Mouse (Mus musculus) heart, adult 2 months (tissue): Measurements from ENCODE around the gene Atcay.

ENCODE experiments used
- CTCF ChIP-seq: fragments of 200-600 bp; IDR thresholded peaks from 2 replicates; pipeline ENCODE4 v1.8.1; 2022; ENCODE audit warnings: antibody characterized with exemption, mild to moderate bottlenecking, moderate library complexity
- EP300 ChIP-seq: fragments of 200-500 bp; IDR thresholded peaks from 2 replicates; pipeline ENCODE4 v1.6.1; 2011; ENCODE audit warnings: low read depth, low read length, control low read depth; ENCODE audit not compliant: insufficient read depth
- POLR2A ChIP-seq: fragments of 200-500 bp; IDR thresholded peaks from 2 replicates; pipeline ENCODE4 v1.6.1; 2011; ENCODE audit warnings: mild to moderate bottlenecking, low read depth, low read length, control low read depth; ENCODE audit not compliant: insufficient read depth

- TF ChIP-seq POLR2A (no peak), EP300 (0 out of 2 replicates have a peak, but pooled peaks have one; percentile 16), CTCF (peak; percentile 92)
These were observed 12.7 kb downstream of the Atcay start for GRCm38 (mm10) chr10:81217964-81218363.
